Mouse (Mus musculus) heart, embryonic 12.5 days (tissue): Measurements from ENCODE around the gene Srp54a. TPM values are rescaled to one million over a fixed set of nuclear protein-coding genes. Genes with fewer than 3 reads are reported as not detected.
"Not testable (repeated sequence)": the region's sequence is repeated elsewhere in the genome, so short reads cannot be mapped to it uniquely, and the experiment has no call there.

Experiments used
- ATAC-seq: fragments of 200-750 bp; cut with Nextera tagmentation; 2 replicates; pipeline ENCODE4 v1.8.0; 2017; ENCODE audit warnings: moderate TSS enrichment, moderate library complexity; ENCODE audit not compliant: insufficient number of reproducible peaks, low FRiP score
- H3K27ac ChIP-seq: fragments of 300-500 bp; sonication (generic); 2 replicates; pipeline ENCODE4 v1.5.1; 2016; ENCODE audit warnings: mild to moderate bottlenecking, moderate library complexity; ENCODE audit not compliant: poor library complexity, severe bottlenecking
- H3K27me3 ChIP-seq: fragments of 300-500 bp; sonication (generic); replicated peaks from 2 replicates; pipeline ENCODE4 v1.6.1; 2016; ENCODE audit warnings: mild to moderate bottlenecking, moderate library complexity
- H3K36me3 ChIP-seq: fragments of 300-500 bp; sonication (generic); 2 replicates; pipeline ENCODE4 v1.6.1; 2016; ENCODE audit warnings: mild to moderate bottlenecking, moderate library complexity
- H3K4me1 ChIP-seq: fragments of 300-500 bp; sonication (generic); replicated peaks from 2 replicates; pipeline ENCODE4 v1.6.1; 2016; ENCODE audit warnings: mild to moderate bottlenecking
- H3K4me2 ChIP-seq: fragments of 300-500 bp; sonication (generic); 2 replicates; pipeline ENCODE4 v1.6.1; 2016; ENCODE audit warnings: mild to moderate bottlenecking, moderate library complexity
- H3K4me3 ChIP-seq: fragments of 300-500 bp; sonication (generic); 2 replicates; pipeline ENCODE4 v1.5.1; 2016; ENCODE audit warnings: mild to moderate bottlenecking
- H3K9ac ChIP-seq: fragments of 300-500 bp; sonication (generic); 2 replicates; pipeline ENCODE4 v1.6.1; 2016; ENCODE audit warnings: mild to moderate bottlenecking, moderate library complexity
- H3K9me3 ChIP-seq: fragments of 300-500 bp; sonication (generic); replicated peaks from 2 replicates; pipeline ENCODE4 v1.6.1; 2016; ENCODE audit warnings: mild to moderate bottlenecking, moderate library complexity
- WGBS: fragments of 180-500 bp; shearing (Covaris S2); methylation state at CpG from one replicate; pipeline ENCODE4 v1.1.7; 2016; 5-methylcytosine and 5-hydroxymethylcytosine counted together
- polyA plus RNA-seq: library from polyadenylated mRNA; unstranded; fragments of >200 nt; fragmentation: Nextera tagmentation; extraction: Ambion mirVana; gene quantifications from 2 replicates; pipeline ENCODE4 v1.2.1, GENCODE M21; 2016

Srp54a gene
- polyA plus RNA-seq, result 126 and 134 TPM in 2 replicates

GRCm38 (mm10) chr12:55079726-55080600 is at the start of gene Srp54a, which contains the start of gene 2700097O09Rik:
Srp54a (plus strand) TSS chr12:55080262.
2700097O09Rik (minus strand) TSS chr12:55080110.
- peak within 1 kb of the TSS; percentile 96 for H3K27ac ChIP-seq
- not testable (repeated sequence) for H3K36me3 ChIP-seq, H3K4me1 ChIP-seq, H3K27me3 ChIP-seq, H3K9me3 ChIP-seq
- H3K4me3 ChIP-seq, result peak within 1 kb of the TSS; percentile 96
- under 1% methylated on average over 60 of the region's 60 CpGs for WGBS
- peak; percentile 98 for ATAC-seq
- H3K9ac ChIP-seq, result peak within 1 kb of the TSS; percentile 96
- peak within 1 kb of the TSS; percentile 70 for H3K4me2 ChIP-seq

- no peak for ATAC-seq
These were observed 39.1 kb upstream of the Srp54a start for GRCm38 (mm10) chr12:55041011-55041410.

DNA sequence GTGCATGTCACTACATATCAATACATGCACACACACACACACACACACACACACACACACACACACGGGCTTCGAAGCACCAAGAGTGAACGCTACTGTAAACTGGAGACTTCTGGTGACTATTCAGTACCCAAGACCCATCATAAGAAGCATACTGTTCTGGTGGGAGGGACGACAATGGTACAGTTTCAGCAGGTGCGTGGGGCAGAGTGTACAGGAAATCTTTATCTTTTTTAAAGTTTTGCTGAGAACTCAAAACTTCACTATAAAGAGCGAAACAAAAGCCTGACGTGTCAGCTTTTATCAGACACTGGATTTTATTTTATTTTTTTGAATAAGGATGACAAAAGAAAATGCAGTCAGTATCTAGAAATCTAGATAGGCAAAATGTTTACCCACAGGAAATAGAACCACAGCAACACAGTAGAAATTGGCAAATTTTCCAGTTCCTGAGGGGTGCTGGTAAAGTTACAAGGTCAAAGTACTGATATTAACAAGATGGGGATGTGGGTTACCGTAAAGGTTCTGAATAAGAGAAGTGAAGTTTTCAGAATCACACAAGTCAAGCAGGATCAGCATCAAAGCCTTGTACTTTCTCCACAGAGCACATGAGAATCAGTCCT is 30.2 kb upstream of the Srp54a start:
- H3K9me3 ChIP-seq, result no peaks in the 10 kb centered on the region
- no peak overlapping the region for H3K4me2 ChIP-seq
- 88% methylated on average over 8 of the region's 8 CpGs for WGBS
- no peaks in the 10 kb centered on the region for H3K27me3 ChIP-seq
- H3K27ac ChIP-seq, result no peak overlapping the region
- H3K4me1 ChIP-seq, result peaks cover 14% of the 10 kb centered on the region
- H3K9ac ChIP-seq, result no peak overlapping the region
- no peak overlapping the region for H3K4me3 ChIP-seq
- peaks cover 30% of the 10 kb centered on the region for H3K36me3 ChIP-seq
- no peak for ATAC-seq

More at GRCm38 (mm10) chr12:55041011-55041410, 39.1 kb upstream of the Srp54a start:
- H3K4me1 ChIP-seq, result no peaks in the 10 kb centered on the region
- H3K4me2 ChIP-seq, result no peak overlapping the region
- H3K9ac ChIP-seq, result no peak overlapping the region
- WGBS, result 62% methylated on average over 15 of the region's 15 CpGs
- no peaks in the 10 kb centered on the region for H3K27me3 ChIP-seq
- no peak overlapping the region for H3K4me3 ChIP-seq
- peaks cover 17% of the 10 kb centered on the region for H3K36me3 ChIP-seq
- no peaks in the 10 kb centered on the region for H3K9me3 ChIP-seq
- no peak overlapping the region for H3K27ac ChIP-seq

DNA sequence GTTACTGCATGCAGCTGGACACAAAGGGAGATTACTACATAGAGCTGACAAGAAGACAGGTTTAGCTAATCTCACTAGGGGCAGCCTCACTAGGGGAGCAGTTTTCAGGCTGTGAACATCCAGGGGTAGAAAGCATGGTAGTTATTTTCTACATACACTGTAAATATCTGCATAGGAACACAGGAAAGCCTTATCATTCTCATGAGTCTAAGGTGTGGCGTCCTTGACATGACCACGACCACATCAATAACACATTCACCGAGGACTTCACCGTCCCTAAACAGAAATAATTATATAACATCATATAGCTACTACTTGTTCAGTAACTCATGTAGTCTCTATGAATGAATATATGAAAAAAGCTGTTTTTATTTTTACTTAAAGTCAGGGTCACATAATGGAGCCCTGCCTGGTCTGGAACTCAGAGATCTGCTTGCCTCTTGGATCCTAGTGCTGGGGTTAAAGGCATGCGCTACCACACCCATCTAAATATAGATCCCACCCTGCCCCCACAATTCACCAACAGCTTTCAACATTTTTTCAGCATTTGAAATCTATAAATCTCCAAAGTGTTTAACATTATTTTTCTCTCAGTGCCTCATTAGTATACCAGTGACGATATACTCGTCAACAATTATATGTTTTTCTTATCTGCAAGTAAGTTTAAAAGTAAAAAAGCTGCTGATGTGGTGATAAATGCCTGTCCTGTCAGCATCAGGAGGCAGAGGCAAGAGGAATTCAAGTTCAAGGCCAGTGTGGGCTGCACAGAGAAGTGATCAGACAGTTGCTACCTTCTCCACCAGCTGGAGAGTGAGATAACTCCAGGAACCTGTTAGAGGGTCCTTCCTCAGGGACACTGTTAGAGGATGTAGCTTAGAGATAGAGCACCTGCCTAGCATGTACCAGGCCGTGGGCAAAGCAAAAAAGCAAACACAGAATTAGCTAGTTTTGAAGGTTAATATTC is 28.6 kb upstream of the Srp54a start:
- no peaks in the 10 kb centered on the region for H3K9me3 ChIP-seq
- no peak overlapping the region for H3K4me2 ChIP-seq
- 68% methylated on average over 8 of the region's 8 CpGs for WGBS
- no peak overlapping the region for H3K27ac ChIP-seq
- H3K4me3 ChIP-seq, result no peak overlapping the region
- H3K4me1 ChIP-seq, result peaks cover 14% of the 10 kb centered on the region
- no peak overlapping the region for H3K9ac ChIP-seq
- ATAC-seq, result peak; percentile 78; the same call in 1 of the 2 replicates
- no peaks in the 10 kb centered on the region for H3K27me3 ChIP-seq
- H3K36me3 ChIP-seq, result peaks cover 23% of the 10 kb centered on the region

DNA sequence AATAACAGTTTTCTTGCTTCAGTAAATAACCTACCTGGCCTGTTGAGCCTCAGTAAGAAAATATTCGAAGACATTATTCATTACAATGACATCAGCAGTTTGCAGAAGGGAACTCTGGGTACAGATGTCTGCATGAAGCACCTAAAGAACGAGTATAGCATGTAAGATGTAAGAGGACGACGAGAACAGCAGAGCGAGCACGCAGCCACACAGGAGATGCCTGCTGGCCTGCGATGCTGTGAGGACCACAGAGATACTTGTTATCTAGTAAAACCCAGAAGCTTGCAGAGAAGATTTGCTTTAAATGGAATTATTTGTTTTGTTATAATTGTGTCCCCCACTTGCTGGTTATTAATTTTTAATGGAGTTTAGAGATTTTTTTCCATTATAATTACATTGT is 26.8 kb upstream of the Srp54a start:
- Histone ChIP-seq H3K9ac (no peak overlapping the region), H3K4me1 (peaks cover 14% of the 10 kb centered on the region), H3K4me3 (no peak overlapping the region), H3K4me2 (no peak overlapping the region), H3K9me3 (no peaks in the 10 kb centered on the region), H3K27ac (no peak overlapping the region), H3K27me3 (no peaks in the 10 kb centered on the region), H3K36me3 (peaks cover 12% of the 10 kb centered on the region)
- 83% methylated on average over 7 of the region's 7 CpGs for WGBS
- no peak for ATAC-seq

GRCm38 (mm10) chr12:55054551-55055241 is 25.4 kb upstream of the Srp54a start:
- H3K9ac ChIP-seq, result no peak overlapping the region
- H3K9me3 ChIP-seq, result no peaks in the 10 kb centered on the region
- peaks cover 20% of the 10 kb centered on the region for H3K4me1 ChIP-seq
- ATAC-seq, result no peak
- no peaks in the 10 kb centered on the region for H3K27me3 ChIP-seq
- H3K27ac ChIP-seq, result no peak overlapping the region
- peaks cover 17% of the 10 kb centered on the region for H3K36me3 ChIP-seq
- H3K4me3 ChIP-seq, result no peak overlapping the region
- no peak overlapping the region for H3K4me2 ChIP-seq
- 79% methylated on average over 2 of the region's 2 CpGs for WGBS

DNA sequence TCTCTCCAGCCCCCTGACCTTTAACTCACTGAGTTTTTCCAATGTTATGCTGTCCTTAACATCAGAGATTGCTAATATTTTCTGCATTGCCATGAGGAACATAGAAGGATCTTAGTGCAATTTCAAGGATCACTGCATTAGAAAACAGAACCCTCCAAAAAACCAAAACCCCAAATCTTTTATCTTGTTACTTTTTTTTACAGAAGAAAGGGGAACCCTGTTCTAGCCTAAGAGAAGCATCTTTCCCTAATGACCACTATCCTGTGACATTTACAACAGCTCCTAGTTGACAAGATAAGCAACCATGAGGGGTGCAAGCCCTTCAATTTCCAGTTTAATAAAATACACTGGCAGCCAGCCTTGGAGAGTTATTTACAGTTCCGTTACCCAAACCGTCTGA is 23.4 kb upstream of the Srp54a start:
- no peak overlapping the region for H3K9ac ChIP-seq
- no peak overlapping the region for H3K4me2 ChIP-seq
- no peak overlapping the region for H3K27ac ChIP-seq
- H3K4me3 ChIP-seq, result no peak overlapping the region
- H3K36me3 ChIP-seq, result peaks cover 17% of the 10 kb centered on the region
- no peak for ATAC-seq
- no peaks in the 10 kb centered on the region for H3K9me3 ChIP-seq
- no peaks in the 10 kb centered on the region for H3K27me3 ChIP-seq
- peaks cover 27% of the 10 kb centered on the region for H3K4me1 ChIP-seq
- WGBS, result 76% methylated on average over 2 of the region's 2 CpGs

GRCm38 (mm10) chr12:55058865-55059615 is 21.0 kb upstream of the Srp54a start:
- Histone ChIP-seq H3K27me3 (no peaks in the 10 kb centered on the region), H3K4me1 (peaks cover 21% of the 10 kb centered on the region), H3K4me2 (no peak overlapping the region), H3K9me3 (no peaks in the 10 kb centered on the region), H3K27ac (no peak overlapping the region), H3K4me3 (no peak overlapping the region), H3K36me3 (peaks cover 17% of the 10 kb centered on the region), H3K9ac (no peak overlapping the region)
- WGBS, result 57% methylated on average over 6 of the region's 6 CpGs
- no peak for ATAC-seq

DNA sequence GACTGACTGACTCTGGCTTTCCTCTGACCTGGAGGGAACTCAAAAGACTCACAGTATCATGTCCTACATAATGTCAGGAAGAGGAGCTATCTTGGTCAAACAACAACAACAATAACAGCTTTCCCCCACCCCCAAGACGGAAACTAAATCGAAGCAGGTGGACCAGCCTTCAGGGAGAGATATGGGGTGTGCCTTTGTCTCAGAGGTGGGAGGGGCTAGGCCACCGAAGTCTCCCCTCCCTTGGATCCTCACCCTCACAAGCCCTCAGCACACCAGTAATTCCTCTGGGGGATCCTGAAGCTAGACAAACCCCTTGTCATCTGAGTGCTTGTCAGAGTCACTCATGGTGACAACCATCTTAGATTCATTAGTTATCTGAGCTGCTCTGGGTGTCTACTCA is 20.2 kb upstream of the Srp54a start:
- ATAC-seq, result peak; percentile 68; the same call in 1 of the 2 replicates

More for the DNA sequence above, 20.2 kb upstream of the Srp54a start:
- Histone ChIP-seq H3K27me3 (no peaks in the 10 kb centered on the region), H3K4me2 (no peak overlapping the region), H3K27ac (no peak overlapping the region), H3K9me3 (no peaks in the 10 kb centered on the region), H3K9ac (no peak overlapping the region), H3K4me3 (no peak overlapping the region), H3K4me1 (peaks cover 21% of the 10 kb centered on the region), H3K36me3 (peaks cover 17% of the 10 kb centered on the region)
- WGBS, result 34% methylated on average over 3 of the region's 3 CpGs
